Mouse (Mus musculus): ENCODE data around the gene Gm13057.
"Not testable (repeated sequence)": the region's sequence is repeated elsewhere in the genome, so short reads cannot be mapped to it uniquely, and the experiment has no call there.

The Gm13057 gene

GRCm38 (mm10) chr4:143551400-143551799, at the start of gene Gm13057, which contains the start of gene BC080695:
Gm13057 (plus strand) TSS chr4:143551709.
BC080695 (plus strand) TSS chr4:143551700.
- DNase-seq (ENCODE audit: low spot score), result not testable (repeated sequence)

GRCm38 (mm10) chr4:143511043-143511442, 40.5 kb upstream of the Gm13057 start, which contains the start of gene Gm13043:
Gm13043 (plus strand) TSS chr4:143511343.
- DNase-seq (ENCODE audit: low spot score), result no peak

GRCm38 (mm10) chr4:143535654-143536053, 15.9 kb upstream of the Gm13057 start, which contains the start of gene Gm13040:
Gm13040 (plus strand) TSS chr4:143535954.
- DNase-seq (ENCODE audit: low spot score), result not testable (repeated sequence)
